Mouse (Mus musculus): ENCODE results near the gene Tcp11l1. TPM values are rescaled to one million over a fixed set of nuclear protein-coding genes. Genes with fewer than 3 reads are reported as not detected.

Tcp11l1 gene
- not detected for polyA plus RNA-seq (2017; shearing (Covaris generic))

DNA sequence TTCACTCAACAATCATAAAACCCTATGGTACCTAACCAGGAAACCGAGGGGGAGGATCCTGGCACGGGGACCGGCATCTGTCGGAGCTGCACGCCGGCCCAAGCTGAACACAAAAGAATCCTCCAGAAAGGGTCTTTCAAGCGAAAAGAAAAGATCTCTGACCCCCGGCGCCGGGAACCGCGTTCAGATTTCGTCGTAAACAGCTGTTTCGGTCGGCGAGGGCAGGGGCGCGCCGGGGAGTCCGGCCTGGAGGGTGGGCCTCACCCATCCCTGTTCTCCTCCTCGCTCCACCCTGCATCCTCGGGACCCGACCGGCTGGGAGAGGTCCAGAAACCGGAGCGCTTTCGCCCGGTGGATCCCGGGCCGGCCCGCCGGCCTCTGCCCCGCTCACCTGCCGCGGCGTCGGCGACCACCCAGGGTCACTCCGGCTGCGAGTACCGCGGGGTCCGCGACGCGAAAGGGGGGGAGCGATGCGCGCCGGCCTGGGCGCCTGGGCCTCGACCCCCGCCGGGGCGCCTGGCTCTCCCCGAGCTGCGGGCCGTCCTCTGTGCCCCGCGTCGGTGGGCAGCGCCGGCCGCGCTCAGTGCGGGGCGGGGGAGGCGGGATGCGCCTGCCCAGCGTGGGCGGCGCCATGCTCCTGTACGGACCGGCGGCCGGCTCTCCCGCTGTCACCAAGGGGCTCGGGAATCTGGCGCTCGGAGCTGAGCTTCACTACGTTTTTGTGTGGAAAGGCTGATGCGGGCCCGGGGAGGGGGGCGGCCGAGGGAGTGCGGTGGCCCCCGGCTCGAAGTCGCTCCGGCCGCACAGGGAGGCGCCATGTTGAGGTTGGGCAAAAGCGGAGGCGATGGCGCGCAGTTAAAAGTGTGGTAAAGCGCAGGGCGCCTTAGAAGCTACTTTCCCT is at the start of gene Tcp11l1:
Gene Tcp11l1 (minus strand): TSS at position 585 of the 901 bp plus-strand sequence.

DNA sequence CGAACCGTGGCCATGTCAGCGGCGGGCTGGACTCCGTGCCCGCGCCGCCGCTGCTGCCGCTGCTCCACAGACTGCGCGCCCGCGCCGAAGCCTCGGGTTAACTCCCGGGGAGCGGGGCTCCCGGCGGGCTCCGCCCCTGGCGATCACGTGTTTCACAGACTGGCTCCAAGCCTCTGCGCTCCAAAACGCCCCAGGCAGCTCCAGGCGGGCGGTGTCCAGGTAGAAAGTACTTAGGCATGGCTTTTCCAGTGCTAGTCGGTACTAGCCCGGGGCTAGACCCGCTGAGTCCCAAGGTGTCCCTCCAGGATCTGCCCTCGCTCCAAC is 30.7 kb upstream of the Tcp11l1 start, which contains the start of gene Depdc7:
Gene Depdc7 (minus strand): TSS at position 138 of the 324 bp plus-strand sequence.

DNA sequence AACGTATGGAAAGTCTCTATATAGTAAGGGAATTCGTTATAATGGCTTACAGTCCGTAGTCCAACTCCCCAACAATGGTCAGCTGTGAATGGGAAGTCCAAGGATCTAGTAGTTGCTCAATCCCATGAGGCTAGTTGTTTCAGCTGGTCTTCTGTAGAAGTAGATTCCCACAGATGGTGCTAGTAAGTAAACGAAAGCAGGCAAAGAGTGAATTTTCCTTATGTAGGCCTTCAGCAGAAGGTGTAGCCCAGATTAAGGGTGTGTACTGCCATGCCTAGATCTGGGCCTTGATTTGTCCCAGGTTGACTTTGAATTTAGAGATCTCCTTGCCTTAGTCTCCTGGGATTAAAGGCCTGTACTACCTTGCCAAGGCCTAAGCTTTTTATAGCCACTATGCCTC is 4.3 kb upstream of the Tcp11l1 start, which contains the start of gene Pin1rt1:
Gene Pin1rt1 (minus strand): TSS at position 101 of the 400 bp plus-strand sequence.

Other genes starting within 250 kb of the Tcp11l1 start
- 10.4 TPM for gene Hipk3, start 217.7 kb downstream of the Tcp11l1 start, polyA plus RNA-seq (2017; shearing (Covaris generic))
- 80.2 TPM for gene Cstf3, start 121.6 kb downstream of the Tcp11l1 start, polyA plus RNA-seq (2017; shearing (Covaris generic))
- gene Pin1rt1, start 4.2 kb upstream of the Tcp11l1 start, polyA plus RNA-seq (2017; shearing (Covaris generic)) = not detected
- gene Depdc7, start 30.7 kb upstream of the Tcp11l1 start, polyA plus RNA-seq (2017; shearing (Covaris generic)) = not detected
- gene Qser1, start 104.6 kb upstream of the Tcp11l1 start, polyA plus RNA-seq (2017; shearing (Covaris generic)) = 0.89 TPM
- 3.1 TPM for gene Prrg4, start 137.7 kb upstream of the Tcp11l1 start, polyA plus RNA-seq (2017; shearing (Covaris generic))
- gene Ccdc73, start 155.6 kb upstream of the Tcp11l1 start, polyA plus RNA-seq (2017; shearing (Covaris generic)) = 3.2 TPM